Mouse (Mus musculus) limb, embryonic 14.5 days (tissue): ENCODE data around the gene Rps17. TPM values are rescaled to one million over a fixed set of nuclear protein-coding genes. Genes with fewer than 3 reads are reported as not detected.

Source experiments
- ATAC-seq: fragments of 200-750 bp; cut with Nextera tagmentation; 2 replicates; pipeline ENCODE4 v1.8.0; 2017; ENCODE audit warnings: low read depth, moderate number of reproducible peaks, moderate TSS enrichment; ENCODE audit not compliant: low FRiP score
- DNase-seq: peaks from one replicate; pipeline ENCODE4 v3.0.0-alpha.2; 2015; ENCODE audit warnings: low spot score
- H3K27ac ChIP-seq: fragments of 300-500 bp; sonication (generic); replicated peaks from 2 replicates; pipeline ENCODE4 v1.5.1; 2014; ENCODE audit warnings: low read depth, mild to moderate bottlenecking, low read length, moderate library complexity, mixed read lengths
- H3K27me3 ChIP-seq: fragments of 300-500 bp; sonication (generic); 2 replicates; pipeline ENCODE4 v1.6.1; 2014; ENCODE audit warnings: low read length, mixed read lengths; ENCODE audit not compliant: control insufficient read depth, insufficient read depth
- H3K36me3 ChIP-seq: fragments of 300-500 bp; sonication (generic); 2 replicates; pipeline ENCODE4 v1.6.1; 2014; ENCODE audit warnings: mild to moderate bottlenecking, low read length, moderate library complexity, mixed read lengths; ENCODE audit not compliant: control insufficient read depth, insufficient read depth
- H3K4me1 ChIP-seq: fragments of 300-500 bp; sonication (generic); 2 replicates; pipeline ENCODE4 v1.6.1; 2014; ENCODE audit warnings: antibody characterized with exemption, low read length, mixed read lengths; ENCODE audit not compliant: control insufficient read depth, insufficient read depth
- H3K4me2 ChIP-seq: fragments of 300-500 bp; sonication (generic); replicated peaks from 2 replicates; pipeline ENCODE4 v1.6.1; 2014; ENCODE audit warnings: low read depth, mild to moderate bottlenecking, low read length, moderate library complexity; ENCODE audit not compliant: severe bottlenecking
- H3K4me3 ChIP-seq: fragments of 300-500 bp; sonication (generic); replicated peaks from 2 replicates; pipeline ENCODE4 v1.5.1; 2014; ENCODE audit warnings: low read length
- H3K9ac ChIP-seq: fragments of 300-500 bp; sonication (generic); 2 replicates; pipeline ENCODE4 v1.6.1; 2014; ENCODE audit warnings: mild to moderate bottlenecking, low read depth, low read length, moderate library complexity; ENCODE audit not compliant: severe bottlenecking
- H3K9me3 ChIP-seq: fragments of 300-500 bp; sonication (generic); 2 replicates; pipeline ENCODE4 v1.6.1; 2016; ENCODE audit warnings: low read length; ENCODE audit not compliant: control insufficient read depth
- POLR2A ChIP-seq: fragments of 200-500 bp; IDR thresholded peaks from 2 replicates; pipeline ENCODE4 v1.8.0; 2012; ENCODE audit warnings: inconsistent platforms, mild to moderate bottlenecking, moderate library complexity, borderline replicate concordance; ENCODE audit not compliant: insufficient read depth, insufficient read length; ENCODE audit errors: extremely low read depth
- WGBS: fragments of 180-500 bp; shearing (Covaris S2); extraction: QIAGEN DNeasy Blood & Tissue Kit; methylation state at CpG from one replicate; pipeline ENCODE4 v1.1.7; 2014; 5-methylcytosine and 5-hydroxymethylcytosine counted together
- polyA plus RNA-seq, 2 experiments: library from polyadenylated mRNA; depleted of rRNA in 1 of 2; stranded (reverse) in 1 of 2; unstranded in 1 of 2; fragments of >200 nt; fragmentation: Nextera tagmentation in 1 of 2; extraction: Ambion mirVana in 1 of 2; gene quantifications; 2 replicates each; pipeline versions ENCODE4 v1.2.1 to v1.2.3; 2012 to 2014

The Rps17 gene
- polyA plus RNA-seq, 2 experiments, result 1,439 to 2,727 TPM

- 64% methylated on average over 3 of the region's 3 CpGs for WGBS
- ATAC-seq, result no peak
- no peak overlapping the region for H3K27ac ChIP-seq
- no peak for DNase-seq
- H3K9ac ChIP-seq, result no peak overlapping the region
- H3K4me1 ChIP-seq, result 0 out of 2 replicates have a peak, but pooled peaks cover 5% of the 10 kb centered on the region
- H3K9me3 ChIP-seq, result no peaks in the 10 kb centered on the region
- no peaks in the 10 kb centered on the region for H3K27me3 ChIP-seq
- no peaks in the 10 kb centered on the region for H3K36me3 ChIP-seq
- H3K4me3 ChIP-seq, result no peak overlapping the region
- no peak overlapping the region for H3K4me2 ChIP-seq
- no peak for TF ChIP-seq POLR2A
Observed at GRCm38 (mm10) chr7:81367946-81368345, 22.9 kb upstream of the Rps17 start.

DNA sequence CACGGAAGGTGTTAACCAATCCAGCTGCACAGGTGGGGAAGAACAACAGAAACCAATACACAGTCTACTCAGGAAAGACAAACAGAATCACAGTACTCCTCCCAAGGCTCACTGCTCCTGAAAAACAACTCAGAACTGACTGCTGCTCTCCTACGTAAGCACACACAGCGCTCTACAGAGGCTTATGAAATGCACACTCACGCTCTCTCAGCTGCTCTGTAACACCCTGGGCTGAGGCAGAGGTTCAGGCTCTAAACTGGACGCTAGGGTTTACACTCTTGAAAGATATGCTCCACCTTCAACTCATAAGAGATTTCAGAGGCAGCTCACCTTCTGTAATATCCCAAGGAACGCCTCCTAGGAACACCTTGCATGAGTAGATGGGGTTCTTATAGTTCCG lies 11.9 kb upstream of the Rps17 start:
- 63% methylated on average over 7 of the region's 7 CpGs for WGBS
- H3K36me3 ChIP-seq, result no peaks in the 10 kb centered on the region
- no peaks in the 10 kb centered on the region for H3K4me1 ChIP-seq
- ATAC-seq (no peak), DNase-seq (no peak)
- H3K9ac ChIP-seq, result no peak overlapping the region
- H3K9me3 ChIP-seq, result no peaks in the 10 kb centered on the region
- H3K27ac ChIP-seq, result no peak overlapping the region
- no peak overlapping the region for H3K4me2 ChIP-seq
- no peak for TF ChIP-seq POLR2A
- H3K4me3 ChIP-seq, result no peak overlapping the region
- no peaks in the 10 kb centered on the region for H3K27me3 ChIP-seq

- Histone ChIP-seq H3K27ac (no peak overlapping the region), H3K9me3 (no peaks in the 10 kb centered on the region), H3K4me3 (no peak overlapping the region), H3K4me1 (no peaks in the 10 kb centered on the region), H3K27me3 (no peaks in the 10 kb centered on the region), H3K36me3 (no peaks in the 10 kb centered on the region), H3K4me2 (no peak overlapping the region), H3K9ac (no peak overlapping the region)
- 90% methylated on average over 1 of the region's 1 CpGs for WGBS
- no peak for TF ChIP-seq POLR2A
- ATAC-seq (no peak), DNase-seq (no peak)
Observed at GRCm38 (mm10) chr7:81356360-81356759, 11.3 kb upstream of the Rps17 start.

- Histone ChIP-seq H3K27me3 (no peaks in the 10 kb centered on the region), H3K4me2 (no peak overlapping the region), H3K4me1 (no peaks in the 10 kb centered on the region), H3K36me3 (no peaks in the 10 kb centered on the region), H3K4me3 (no peak overlapping the region), H3K9ac (no peak overlapping the region), H3K27ac (no peak overlapping the region), H3K9me3 (no peaks in the 10 kb centered on the region)
- 15% methylated on average over 7 of the region's 7 CpGs for WGBS
- no peak for DNase-seq
- no peak for ATAC-seq
- no peak for TF ChIP-seq POLR2A
Observed at GRCm38 (mm10) chr7:81355746-81356145, 10.7 kb upstream of the Rps17 start.

GRCm38 (mm10) chr7:81351826-81352225 lies 6.8 kb upstream of the Rps17 start:
- no peaks in the 10 kb centered on the region for H3K36me3 ChIP-seq
- ATAC-seq, result no peak
- H3K4me3 ChIP-seq, result no peak overlapping the region
- H3K27ac ChIP-seq, result no peak overlapping the region
- no peaks in the 10 kb centered on the region for H3K4me1 ChIP-seq
- no peak for DNase-seq
- H3K4me2 ChIP-seq, result no peak overlapping the region
- H3K27me3 ChIP-seq, result no peaks in the 10 kb centered on the region
- H3K9ac ChIP-seq, result no peak overlapping the region
- no peak for TF ChIP-seq POLR2A
- H3K9me3 ChIP-seq, result no peaks in the 10 kb centered on the region
- WGBS, result 65% methylated on average over 4 of the region's 4 CpGs

DNA sequence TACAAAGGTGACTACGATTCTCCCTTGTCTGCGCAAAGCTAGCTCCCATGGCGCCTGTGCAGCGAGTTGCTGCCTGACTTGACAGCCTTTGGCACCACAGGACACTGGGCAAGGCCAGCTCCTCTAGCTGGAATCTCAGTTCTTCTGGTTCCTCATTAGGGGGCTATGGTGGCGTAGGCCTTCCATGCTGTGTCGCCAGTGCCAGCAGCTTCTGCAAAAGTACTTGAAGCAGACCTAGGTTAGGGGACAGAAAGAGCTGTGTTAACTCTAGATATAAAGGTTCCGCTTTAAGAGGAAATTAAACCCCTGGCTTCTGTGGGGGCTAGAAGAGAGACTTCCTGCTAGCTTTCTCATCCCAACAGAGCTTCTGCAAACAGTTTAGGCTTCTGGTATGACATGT lies 3.2 kb upstream of the Rps17 start:
- peaks cover 6% of the 10 kb centered on the region; the same call in 1 of the 2 replicates for H3K4me1 ChIP-seq
- H3K9me3 ChIP-seq, result no peaks in the 10 kb centered on the region
- 63% methylated on average over 7 of the region's 7 CpGs for WGBS
- DNase-seq (no peak), ATAC-seq (no peak)
- H3K27me3 ChIP-seq, result no peaks in the 10 kb centered on the region
- no peak for TF ChIP-seq POLR2A
- no peak overlapping the region for H3K27ac ChIP-seq
- no peak overlapping the region for H3K4me2 ChIP-seq
- H3K4me3 ChIP-seq, result no peak overlapping the region
- H3K36me3 ChIP-seq, result peaks cover 7% of the 10 kb centered on the region
- H3K9ac ChIP-seq, result no peak overlapping the region
